Mouse (Mus musculus) lung, adult 2 months (tissue): Measurements from ENCODE around the gene Cpa4.

Experiments
- CTCF ChIP-seq: fragments of 200-500 bp; IDR thresholded peaks from 2 replicates; pipeline ENCODE4 v1.5.1; 2011; ENCODE audit warnings: mild to moderate bottlenecking, low read length, control low read depth; ENCODE audit not compliant: insufficient read depth
- POLR2A ChIP-seq: fragments of 200-500 bp; IDR thresholded peaks from 2 replicates; pipeline ENCODE4 v1.6.1; 2011; ENCODE audit warnings: low read depth, mild to moderate bottlenecking, control low read depth, low read length, borderline replicate concordance; ENCODE audit errors: extremely low read depth

DNA sequence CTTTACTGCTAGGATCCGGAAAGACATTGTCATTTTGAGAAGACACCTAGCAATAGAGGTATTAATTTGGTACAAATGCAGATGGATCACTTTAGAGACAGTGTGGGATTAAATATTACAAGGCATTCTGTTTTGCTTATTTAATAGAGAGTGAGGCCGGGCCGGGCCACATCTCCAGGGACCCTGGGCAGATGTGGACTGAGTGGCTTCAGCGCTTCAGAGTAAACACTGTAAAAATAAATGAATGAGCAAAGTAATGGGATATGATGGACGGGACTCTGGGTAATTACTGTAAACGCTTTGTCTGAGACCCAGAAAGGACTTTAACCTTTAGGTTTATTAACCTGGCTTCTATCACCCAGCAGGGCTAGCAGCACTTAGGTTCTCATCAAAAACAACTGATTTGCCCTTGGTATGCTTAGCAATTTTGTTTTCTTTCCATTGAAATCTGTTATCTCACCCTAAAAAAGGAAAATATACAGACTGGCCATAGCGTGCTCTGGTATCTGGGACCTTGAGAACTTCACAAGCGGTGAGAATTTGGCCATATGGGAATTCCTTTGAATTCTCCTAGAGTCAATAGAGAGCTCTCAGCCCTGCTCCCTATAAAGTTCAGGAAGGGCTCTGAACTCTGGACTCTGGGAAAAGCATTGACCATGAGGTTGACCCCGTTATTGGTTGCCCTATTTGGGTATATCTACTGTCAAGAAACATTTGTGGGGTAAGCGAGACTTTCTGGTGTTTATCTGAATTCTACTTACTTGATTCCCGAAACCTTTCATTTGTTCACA lies 27.0 kb upstream of the Cpa4 start, which contains the start of gene Cpa2:
- TF ChIP-seq CTCF = no peak
- TF ChIP-seq POLR2A = no peak
